Mouse (Mus musculus): ENCODE data around the gene Banp. TPM values are rescaled to one million over a fixed set of nuclear protein-coding genes. Genes with fewer than 3 reads are reported as not detected.
A peak's percentile ranks its signal among the peaks of the same experiment; 100 is the strongest.

Gene Banp
- polyA plus RNA-seq, 1 experiment from 2014 or later = 54.7 TPM

DNA sequence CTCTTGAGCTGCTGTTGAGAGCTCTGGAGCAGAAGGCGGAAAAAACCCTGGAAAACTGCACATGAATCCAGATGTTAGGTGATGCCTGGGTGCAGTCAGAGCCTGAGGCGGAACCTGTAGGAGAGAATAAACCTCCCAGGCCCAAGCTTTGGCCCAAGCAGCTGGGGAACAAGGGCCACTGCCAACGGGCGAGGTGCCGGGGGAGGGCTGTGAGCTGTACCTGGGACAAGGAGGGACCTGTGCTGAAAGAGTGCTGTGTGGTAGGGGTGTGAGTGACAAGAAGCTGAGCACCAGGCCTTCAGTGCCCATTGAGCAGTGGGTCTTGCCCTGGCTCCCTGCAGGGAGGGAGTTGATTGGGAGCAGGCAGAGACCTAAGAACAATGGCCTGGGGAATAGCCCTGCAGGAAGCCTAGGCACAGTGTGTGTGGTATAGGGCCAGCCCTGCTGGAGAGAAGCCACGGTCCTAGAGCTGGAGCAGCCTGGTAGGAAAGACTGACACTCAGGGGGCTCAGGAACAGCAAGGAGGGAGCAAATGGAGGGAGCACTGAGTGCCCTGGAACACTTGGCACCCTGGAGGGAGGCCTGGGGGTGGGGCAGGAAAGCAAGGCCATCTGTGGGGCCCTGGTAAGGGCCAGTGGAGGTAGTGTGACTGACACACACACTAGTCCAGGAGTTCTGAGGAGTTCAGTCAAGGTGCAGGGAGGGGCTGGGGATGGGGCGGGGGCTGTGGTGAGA is 17.3 kb downstream of the Banp start:
- ATAC-seq = peak; percentile 66
- H3K27ac ChIP-seq (ENCODE audit: low read length) = no peak overlapping the region
- no peaks in the 10 kb centered on the region for H3K27me3 ChIP-seq (ENCODE audit: control insufficient read depth, insufficient read depth, low read depth, low read length)
- no peak overlapping the region for H3K4me3 ChIP-seq (ENCODE audit: low read depth, low read length)
- no peaks in the 10 kb centered on the region for H3K36me3 ChIP-seq (ENCODE audit: control insufficient read depth, insufficient read depth, low read length)
- WGBS = 46% methylated on average over 7 of the region's 7 CpGs
- H3K4me2 ChIP-seq (ENCODE audit: low read length) = no peak overlapping the region
- H3K4me1 ChIP-seq (ENCODE audit: control insufficient read depth, insufficient read depth, low read length) = peaks cover 31% of the 10 kb centered on the region
- H3K9ac ChIP-seq (ENCODE audit: low read depth, low read length) = peak overlapping the region; percentile 45
- no peaks in the 10 kb centered on the region for H3K9me3 ChIP-seq (replicated peaks; ENCODE audit: control insufficient read depth, low read length, poor library complexity, severe bottlenecking)

- 37% methylated on average over 4 of the region's 4 CpGs for WGBS
- Histone ChIP-seq H3K36me3 (ENCODE audit: control insufficient read depth, insufficient read depth, low read length) (no peaks in the 10 kb centered on the region), H3K4me3 (ENCODE audit: low read depth, low read length) (no peak overlapping the region), H3K27ac (ENCODE audit: low read length) (peak overlapping the region; percentile 30), H3K4me1 (ENCODE audit: control insufficient read depth, insufficient read depth, low read length) (peaks cover 31% of the 10 kb centered on the region), H3K27me3 (ENCODE audit: control insufficient read depth, insufficient read depth, low read depth, low read length) (no peaks in the 10 kb centered on the region), H3K9me3 (replicated peaks; ENCODE audit: control insufficient read depth, low read length, poor library complexity, severe bottlenecking) (no peaks in the 10 kb centered on the region), H3K9ac (ENCODE audit: low read depth, low read length) (0 out of 2 replicates have a peak overlapping the region, but pooled peaks have one; percentile 5), H3K4me2 (ENCODE audit: low read length) (no peak overlapping the region)
- no peak for ATAC-seq
Observed at GRCm38 (mm10) chr8:121967977-121968376, 18.4 kb downstream of the Banp start.

- 75% methylated on average over 4 of the region's 4 CpGs for WGBS
- Histone ChIP-seq H3K9ac (ENCODE audit: low read depth, low read length) (no peak overlapping the region), H3K27ac (ENCODE audit: low read length) (peak overlapping the region; percentile 30)
Observed at GRCm38 (mm10) chr8:121968542-121968941, 19.0 kb downstream of the Banp start.

DNA sequence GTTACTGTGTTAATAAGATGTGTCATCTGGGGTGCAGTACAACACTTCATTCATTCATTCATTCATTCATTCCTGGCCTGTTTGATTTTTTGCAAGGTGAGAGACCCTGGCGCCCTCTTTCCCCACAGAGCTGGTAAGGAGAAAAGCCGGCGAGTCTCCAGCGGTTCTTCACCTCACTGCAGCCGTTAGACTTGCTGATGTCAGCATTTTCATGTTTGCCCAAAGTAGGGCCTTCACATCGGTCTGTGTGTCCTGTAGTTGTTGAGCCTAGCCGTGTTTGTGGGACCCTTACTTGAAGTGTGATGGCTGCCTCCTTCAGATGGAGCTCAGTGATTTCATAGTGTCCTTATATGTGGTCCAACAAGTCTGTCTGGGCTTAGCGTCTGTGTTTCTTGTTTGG is 20.7 kb downstream of the Banp start:
- 87% methylated on average over 8 of the region's 8 CpGs for WGBS

More at GRCm38 (mm10) chr8:121968542-121968941, 19.0 kb downstream of the Banp start:
- Histone ChIP-seq H3K27me3 (ENCODE audit: control insufficient read depth, insufficient read depth, low read depth, low read length) (no peaks in the 10 kb centered on the region), H3K36me3 (ENCODE audit: control insufficient read depth, insufficient read depth, low read length) (no peaks in the 10 kb centered on the region), H3K4me1 (ENCODE audit: control insufficient read depth, insufficient read depth, low read length) (peaks cover 31% of the 10 kb centered on the region), H3K4me2 (ENCODE audit: low read length) (no peak overlapping the region), H3K9me3 (replicated peaks; ENCODE audit: control insufficient read depth, low read length, poor library complexity, severe bottlenecking) (no peaks in the 10 kb centered on the region), H3K4me3 (ENCODE audit: low read depth, low read length) (no peak overlapping the region)
- no peak for ATAC-seq

DNA sequence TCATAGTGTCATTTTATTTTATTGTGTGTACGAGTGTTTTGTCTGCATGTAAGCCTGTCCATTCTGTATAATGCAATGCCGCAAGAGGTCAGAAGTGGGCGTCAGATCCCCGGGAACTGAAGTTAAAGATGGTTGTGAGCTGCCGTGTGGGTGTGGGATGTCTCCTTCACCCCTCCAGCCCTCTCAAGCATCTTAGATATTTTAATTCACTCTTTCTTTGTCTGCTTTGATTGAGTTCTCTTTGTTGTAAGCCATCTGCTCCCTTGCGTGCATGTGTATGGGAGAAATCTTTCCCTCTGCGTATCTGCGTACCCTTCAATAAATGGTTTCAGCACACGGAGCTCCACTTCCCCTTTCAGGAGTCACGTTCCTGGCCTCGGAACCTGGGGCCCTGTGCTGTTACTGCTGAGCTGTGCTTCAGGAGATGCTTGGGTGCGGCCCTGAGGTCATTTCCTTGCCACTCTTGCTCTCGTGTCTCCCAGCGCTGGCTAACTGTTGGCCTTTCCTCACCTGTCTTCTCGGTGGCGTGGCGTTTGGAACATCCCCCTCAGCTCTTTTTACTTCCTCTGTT is 22.0 kb downstream of the Banp start:
- Histone ChIP-seq H3K27me3 (ENCODE audit: control insufficient read depth, insufficient read depth, low read depth, low read length) (no peaks in the 10 kb centered on the region), H3K27ac (ENCODE audit: low read length) (peak overlapping the region; percentile 58), H3K9me3 (replicated peaks; ENCODE audit: control insufficient read depth, low read length, poor library complexity, severe bottlenecking) (no peaks in the 10 kb centered on the region), H3K9ac (ENCODE audit: low read depth, low read length) (0 out of 2 replicates have a peak overlapping the region, but pooled peaks have one; percentile 30), H3K4me1 (ENCODE audit: control insufficient read depth, insufficient read depth, low read length) (peaks cover 28% of the 10 kb centered on the region), H3K4me2 (ENCODE audit: low read length) (no peak overlapping the region), H3K4me3 (ENCODE audit: low read depth, low read length) (no peak overlapping the region), H3K36me3 (ENCODE audit: control insufficient read depth, insufficient read depth, low read length) (peaks cover 17% of the 10 kb centered on the region)
- no peak for ATAC-seq
- WGBS = 59% methylated on average over 17 of the region's 17 CpGs

More for the DNA sequence above, 20.7 kb downstream of the Banp start:
- no peak overlapping the region for H3K4me2 ChIP-seq (ENCODE audit: low read length)
- peaks cover 6% of the 10 kb centered on the region; the same call in 1 of the 2 replicates for H3K36me3 ChIP-seq (ENCODE audit: control insufficient read depth, insufficient read depth, low read length)
- no peaks in the 10 kb centered on the region for H3K27me3 ChIP-seq (ENCODE audit: control insufficient read depth, insufficient read depth, low read depth, low read length)
- H3K9me3 ChIP-seq (replicated peaks; ENCODE audit: control insufficient read depth, low read length, poor library complexity, severe bottlenecking) = no peaks in the 10 kb centered on the region
- H3K27ac ChIP-seq (ENCODE audit: low read length) = peak overlapping the region; percentile 1; the same call in 1 of the 2 replicates
- peaks cover 31% of the 10 kb centered on the region for H3K4me1 ChIP-seq (ENCODE audit: control insufficient read depth, insufficient read depth, low read length)
- 0 out of 2 replicates have a peak overlapping the region, but pooled peaks have one; percentile 0 for H3K9ac ChIP-seq (ENCODE audit: low read depth, low read length)
- no peak for ATAC-seq
- no peak overlapping the region for H3K4me3 ChIP-seq (ENCODE audit: low read depth, low read length)

GRCm38 (mm10) chr8:121973906-121974305 is 24.4 kb downstream of the Banp start:
- Histone ChIP-seq H3K27me3 (ENCODE audit: control insufficient read depth, insufficient read depth, low read depth, low read length) (no peaks in the 10 kb centered on the region), H3K9ac (ENCODE audit: low read depth, low read length) (no peak overlapping the region), H3K36me3 (ENCODE audit: control insufficient read depth, insufficient read depth, low read length) (peaks cover 30% of the 10 kb centered on the region), H3K4me1 (ENCODE audit: control insufficient read depth, insufficient read depth, low read length) (peaks cover 11% of the 10 kb centered on the region), H3K4me3 (ENCODE audit: low read depth, low read length) (no peak overlapping the region), H3K4me2 (ENCODE audit: low read length) (no peak overlapping the region), H3K9me3 (replicated peaks; ENCODE audit: control insufficient read depth, low read length, poor library complexity, severe bottlenecking) (no peaks in the 10 kb centered on the region), H3K27ac (ENCODE audit: low read length) (no peak overlapping the region)
- 96% methylated on average over 27 of the region's 28 CpGs for WGBS
- no peak for ATAC-seq

GRCm38 (mm10) chr8:121977819-121978590 is 28.5 kb downstream of the Banp start:
- no peaks in the 10 kb centered on the region for H3K9me3 ChIP-seq (replicated peaks; ENCODE audit: control insufficient read depth, low read length, poor library complexity, severe bottlenecking)
- no peak overlapping the region for H3K4me3 ChIP-seq (ENCODE audit: low read depth, low read length)
- H3K27ac ChIP-seq (ENCODE audit: low read length) = no peak overlapping the region
- peaks cover 47% of the 10 kb centered on the region for H3K36me3 ChIP-seq (ENCODE audit: control insufficient read depth, insufficient read depth, low read length)
- H3K9ac ChIP-seq (ENCODE audit: low read depth, low read length) = no peak overlapping the region
- ATAC-seq = peak; percentile 51; the same call in 1 of the 2 replicates
- 69% methylated on average over 8 of the region's 8 CpGs for WGBS
- no peaks in the 10 kb centered on the region for H3K4me1 ChIP-seq (ENCODE audit: control insufficient read depth, insufficient read depth, low read length)
- no peaks in the 10 kb centered on the region for H3K27me3 ChIP-seq (ENCODE audit: control insufficient read depth, insufficient read depth, low read depth, low read length)
- H3K4me2 ChIP-seq (ENCODE audit: low read length) = no peak overlapping the region

GRCm38 (mm10) chr8:121978670-121979069 is 29.1 kb downstream of the Banp start:
- no peak for ATAC-seq
- H3K27me3 ChIP-seq (ENCODE audit: control insufficient read depth, insufficient read depth, low read depth, low read length) = no peaks in the 10 kb centered on the region
- H3K4me1 ChIP-seq (ENCODE audit: control insufficient read depth, insufficient read depth, low read length) = no peaks in the 10 kb centered on the region
- peaks cover 50% of the 10 kb centered on the region for H3K36me3 ChIP-seq (ENCODE audit: control insufficient read depth, insufficient read depth, low read length)
- WGBS = 96% methylated on average over 13 of the region's 13 CpGs
- H3K4me3 ChIP-seq (ENCODE audit: low read depth, low read length) = no peak overlapping the region
- H3K9ac ChIP-seq (ENCODE audit: low read depth, low read length) = no peak overlapping the region
- H3K4me2 ChIP-seq (ENCODE audit: low read length) = no peak overlapping the region
- no peaks in the 10 kb centered on the region for H3K9me3 ChIP-seq (replicated peaks; ENCODE audit: control insufficient read depth, low read length, poor library complexity, severe bottlenecking)
- no peak overlapping the region for H3K27ac ChIP-seq (ENCODE audit: low read length)

Measured in midbrain, embryonic 16.5 days (tissue).